Mouse (Mus musculus): Measurements from ENCODE around the gene Ccdc84. TPM values are rescaled to one million over a fixed set of nuclear protein-coding genes. Genes with fewer than 3 reads are reported as not detected.
"Not testable (repeated sequence)": the region's sequence is repeated elsewhere in the genome, so short reads cannot be mapped to it uniquely, and the experiment has no call there.

Ccdc84 gene
- polyA plus RNA-seq, 1 experiment from 2014 or later = 35.7 TPM

DNA sequence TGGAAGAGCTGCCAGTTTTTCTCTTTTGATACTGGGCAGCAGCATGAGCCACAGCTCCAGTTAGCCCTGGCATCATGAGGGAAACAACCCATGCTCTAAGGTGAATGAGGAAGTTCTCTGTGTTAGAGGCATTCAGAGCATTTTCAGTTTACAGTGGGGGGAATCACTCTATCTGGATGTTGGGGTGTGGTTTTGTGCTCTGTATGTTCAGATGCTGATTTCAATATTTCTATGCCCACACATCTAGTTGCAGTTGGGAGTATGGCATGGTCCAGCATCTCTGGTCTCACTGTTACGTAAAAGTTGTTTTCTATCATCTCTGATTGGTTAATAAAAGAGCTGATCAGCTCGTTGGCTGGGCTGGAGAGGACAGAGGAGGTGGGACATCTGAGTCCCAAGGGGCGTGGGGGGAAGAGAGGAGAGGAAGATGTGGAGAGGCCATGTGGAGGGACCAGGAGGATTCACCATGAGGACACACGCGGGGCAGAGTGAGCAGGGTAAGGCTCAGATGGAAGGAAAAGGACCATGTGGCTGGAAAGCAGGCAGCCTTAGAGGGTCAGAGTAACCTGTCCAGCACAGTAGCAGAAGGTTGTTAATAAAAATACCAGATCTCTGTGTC is 2.0 kb upstream of the Ccdc84 start:
- H3K4me1 ChIP-seq = peaks cover 8% of the 10 kb centered on the region
- no peak overlapping the region for H3K9ac ChIP-seq
- ATAC-seq (ENCODE audit: low FRiP score, low read depth) = no peak
- no peaks in the 10 kb centered on the region for H3K9me3 ChIP-seq
- H3K27ac ChIP-seq = no peak overlapping the region
- H3K4me3 ChIP-seq = no peak overlapping the region
- 86% methylated on average over 5 of the region's 5 CpGs for WGBS
- H3K27me3 ChIP-seq (replicated peaks) = no peaks in the 10 kb centered on the region
- H3K4me2 ChIP-seq (replicated peaks) = no peak overlapping the region
- H3K36me3 ChIP-seq = no peaks in the 10 kb centered on the region

DNA sequence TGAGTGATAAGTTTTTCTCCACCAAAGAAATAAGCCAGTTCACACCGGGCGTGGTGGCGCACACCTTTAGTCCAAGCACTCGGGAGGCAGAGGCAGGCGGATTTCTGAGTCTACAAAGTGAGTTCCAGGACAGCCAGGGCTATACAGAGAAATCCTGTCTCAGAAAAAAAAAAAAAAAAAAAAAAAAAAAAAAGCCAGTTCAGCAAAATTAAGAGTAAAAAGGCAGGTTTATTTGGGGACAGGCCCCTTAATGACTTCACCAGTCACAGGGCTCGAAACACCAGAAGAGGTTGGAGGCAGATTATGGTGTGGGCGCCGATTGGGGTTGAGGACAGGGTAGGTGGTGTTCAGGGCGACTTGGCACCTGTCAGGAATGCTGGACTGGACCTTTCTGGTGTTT is 1.4 kb upstream of the Ccdc84 start:
- H3K9ac ChIP-seq; H3K9me3 ChIP-seq; H3K27me3 ChIP-seq (replicated peaks); H3K36me3 ChIP-seq; H3K4me1 ChIP-seq; H3K4me2 ChIP-seq (replicated peaks); H3K27ac ChIP-seq; ATAC-seq (ENCODE audit: low FRiP score, low read depth); H3K4me3 ChIP-seq: not testable (repeated sequence)
- 93% methylated on average over 9 of the region's 9 CpGs for WGBS

DNA sequence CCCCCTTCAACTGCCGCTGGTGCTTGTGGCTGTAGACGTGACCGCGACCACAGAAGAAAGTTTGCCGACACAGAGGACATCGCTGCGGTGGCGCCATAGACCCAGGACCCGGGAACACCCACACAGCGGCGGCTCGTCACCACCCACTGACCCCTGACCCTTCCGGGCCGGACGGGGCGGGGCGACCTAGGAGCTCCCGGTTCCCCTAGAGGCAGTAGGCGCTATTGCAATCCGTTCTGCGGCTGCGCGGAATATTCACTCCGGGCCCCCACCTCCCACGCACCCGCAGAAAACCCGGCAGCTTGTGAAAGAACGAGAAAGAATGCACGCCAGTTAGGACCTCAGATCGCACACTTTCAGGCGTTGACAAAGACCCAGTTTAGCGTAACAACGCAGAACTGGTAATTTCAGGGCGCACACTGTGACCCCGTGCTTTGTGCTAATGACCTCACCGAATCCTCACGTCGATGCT is 441 bp downstream of the Ccdc84 start:
- Histone ChIP-seq H3K27me3 (replicated peaks) (no peaks in the 10 kb centered on the region), H3K36me3 (peaks cover 18% of the 10 kb centered on the region), H3K4me3 (peak overlapping the region; percentile 70), H3K9me3 (no peaks in the 10 kb centered on the region), H3K27ac (peak overlapping the region; percentile 37; the same call in 1 of the 2 replicates), H3K9ac (peak overlapping the region; percentile 77), H3K4me2 (replicated peaks) (peak overlapping the region; percentile 92), H3K4me1 (peaks cover 8% of the 10 kb centered on the region)
- ATAC-seq (ENCODE audit: low FRiP score, low read depth) = peak; percentile 90
- WGBS = under 1% methylated on average over 38 of the region's 38 CpGs

DNA sequence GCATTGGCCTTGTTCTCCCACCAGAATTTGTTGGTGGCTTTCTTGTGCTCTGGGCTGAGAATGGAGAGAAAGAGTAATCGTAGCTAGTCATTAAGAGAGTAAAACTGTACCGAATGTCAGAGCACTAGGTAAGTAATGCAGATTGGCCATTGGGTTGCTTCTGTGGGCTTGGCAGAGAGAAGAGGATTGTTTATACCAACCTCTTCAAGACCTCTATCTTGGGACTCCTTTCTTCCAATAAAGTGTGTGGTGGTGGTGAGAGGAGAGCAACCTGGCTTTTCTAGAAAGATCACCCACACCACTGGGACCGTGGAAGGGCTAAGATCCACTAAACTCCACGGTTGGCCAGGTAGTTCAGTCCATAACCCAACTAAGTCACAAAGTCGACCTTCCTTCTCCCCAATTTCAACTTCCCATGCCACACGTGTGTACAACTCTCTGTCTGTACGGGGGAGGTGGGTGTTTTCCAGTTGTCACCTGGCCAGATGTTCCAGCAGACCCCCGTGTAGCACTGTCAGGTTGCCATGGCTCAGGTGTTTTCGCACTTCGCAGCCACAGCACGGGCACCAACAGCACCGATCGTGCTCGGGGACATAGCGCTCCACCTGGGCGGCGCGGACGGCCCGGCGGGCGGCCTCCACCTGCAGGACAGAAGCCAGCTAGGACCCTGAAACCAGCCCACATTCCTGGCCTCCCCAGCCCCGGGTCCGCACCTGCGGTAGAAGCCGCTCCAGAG is 1.0 kb downstream of the Ccdc84 start:
- Histone ChIP-seq H3K4me3 (peak overlapping the region; percentile 70), H3K27me3 (replicated peaks) (no peaks in the 10 kb centered on the region), H3K9ac (peak overlapping the region; percentile 77), H3K4me2 (replicated peaks) (peak overlapping the region; percentile 92), H3K36me3 (peaks cover 24% of the 10 kb centered on the region), H3K4me1 (peaks cover 8% of the 10 kb centered on the region), H3K9me3 (no peaks in the 10 kb centered on the region), H3K27ac (no peak overlapping the region)
- peak; percentile 54 for ATAC-seq (ENCODE audit: low FRiP score, low read depth)
- 9% methylated on average over 26 of the region's 26 CpGs for WGBS

DNA sequence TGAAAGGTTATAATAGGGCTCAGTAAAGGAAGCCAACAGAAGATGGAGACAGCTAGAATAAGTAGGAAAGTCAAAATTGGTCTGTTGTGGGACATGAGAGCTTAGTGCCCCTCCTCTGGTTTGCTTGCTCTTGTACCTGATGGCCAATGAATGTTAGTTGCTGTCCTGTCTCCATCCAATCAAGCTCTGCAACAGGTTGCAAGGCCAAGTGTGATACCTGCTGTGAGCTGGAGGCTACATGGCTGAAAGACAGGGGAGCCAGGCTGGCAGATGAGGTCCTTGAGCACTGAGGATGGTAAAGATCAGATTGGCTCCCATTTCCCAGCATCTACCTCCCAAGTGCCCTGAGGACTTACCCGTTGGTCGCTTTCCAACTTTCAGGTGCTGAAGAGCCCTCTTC is 5.6 kb downstream of the Ccdc84 start:
- H3K27ac ChIP-seq = no peak overlapping the region
- H3K9me3 ChIP-seq = no peaks in the 10 kb centered on the region
- no peak overlapping the region for H3K4me2 ChIP-seq (replicated peaks)
- no peak for ATAC-seq (ENCODE audit: low FRiP score, low read depth)
- WGBS = 88% methylated on average over 2 of the region's 2 CpGs
- H3K4me1 ChIP-seq = peaks cover 16% of the 10 kb centered on the region
- no peak overlapping the region for H3K4me3 ChIP-seq
- peaks cover 58% of the 10 kb centered on the region for H3K36me3 ChIP-seq
- H3K9ac ChIP-seq = no peak overlapping the region
- no peaks in the 10 kb centered on the region for H3K27me3 ChIP-seq (replicated peaks)

DNA sequence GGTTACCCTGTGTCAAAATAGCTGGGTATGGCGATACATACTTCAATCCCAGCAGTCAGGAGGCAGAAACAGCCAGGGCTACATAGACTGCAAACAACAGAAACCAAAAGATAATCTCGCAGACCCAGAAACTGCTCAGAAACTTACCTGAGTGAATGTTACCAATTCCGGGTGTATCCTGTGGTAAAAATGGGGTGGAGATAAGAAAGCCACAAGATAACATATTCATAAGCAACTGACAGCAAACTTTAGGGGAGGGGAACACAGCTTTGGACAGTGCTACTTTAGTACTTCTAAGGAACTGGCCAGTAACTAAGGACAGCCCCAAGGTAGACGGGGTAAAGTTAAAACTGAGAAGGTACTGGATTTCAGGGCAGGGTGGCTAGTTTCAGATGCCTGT is 6.1 kb downstream of the Ccdc84 start:
- H3K27me3 ChIP-seq (replicated peaks) = no peaks in the 10 kb centered on the region
- no peaks in the 10 kb centered on the region for H3K9me3 ChIP-seq
- H3K4me3 ChIP-seq = no peak overlapping the region
- H3K9ac ChIP-seq = no peak overlapping the region
- 89% methylated on average over 4 of the region's 4 CpGs for WGBS
- H3K27ac ChIP-seq = no peak overlapping the region
- H3K4me2 ChIP-seq (replicated peaks) = no peak overlapping the region
- H3K4me1 ChIP-seq = peaks cover 12% of the 10 kb centered on the region
- no peak for ATAC-seq (ENCODE audit: low FRiP score, low read depth)
- H3K36me3 ChIP-seq = peaks cover 58% of the 10 kb centered on the region

DNA sequence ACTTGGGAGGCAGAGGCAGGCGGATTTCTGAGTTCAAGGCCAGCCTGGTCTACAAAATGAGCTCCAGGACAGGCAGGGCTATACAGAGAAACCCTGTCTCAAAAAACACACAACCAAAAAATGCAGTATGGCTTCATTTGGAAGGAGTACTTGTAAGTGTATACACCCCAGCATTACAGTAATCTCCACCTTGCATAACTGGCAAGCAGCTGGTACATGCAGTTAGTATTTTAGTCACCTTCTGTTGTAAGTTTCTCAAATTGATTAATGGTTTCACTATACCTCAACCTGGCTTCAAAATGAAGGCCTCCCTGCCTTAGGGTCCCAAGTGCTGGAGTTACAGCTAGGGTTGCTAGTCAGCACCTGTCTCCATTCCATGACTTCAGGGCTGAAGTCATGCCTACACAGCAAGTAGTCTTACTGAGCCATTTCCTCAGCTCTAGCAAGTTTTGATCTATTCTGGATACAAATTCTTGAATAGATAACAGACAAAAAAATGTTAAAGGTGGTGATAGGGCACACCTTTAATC is 6.7 kb downstream of the Ccdc84 start:
- ATAC-seq (ENCODE audit: low FRiP score, low read depth) = no peak
- H3K36me3 ChIP-seq = peaks cover 58% of the 10 kb centered on the region

DNA sequence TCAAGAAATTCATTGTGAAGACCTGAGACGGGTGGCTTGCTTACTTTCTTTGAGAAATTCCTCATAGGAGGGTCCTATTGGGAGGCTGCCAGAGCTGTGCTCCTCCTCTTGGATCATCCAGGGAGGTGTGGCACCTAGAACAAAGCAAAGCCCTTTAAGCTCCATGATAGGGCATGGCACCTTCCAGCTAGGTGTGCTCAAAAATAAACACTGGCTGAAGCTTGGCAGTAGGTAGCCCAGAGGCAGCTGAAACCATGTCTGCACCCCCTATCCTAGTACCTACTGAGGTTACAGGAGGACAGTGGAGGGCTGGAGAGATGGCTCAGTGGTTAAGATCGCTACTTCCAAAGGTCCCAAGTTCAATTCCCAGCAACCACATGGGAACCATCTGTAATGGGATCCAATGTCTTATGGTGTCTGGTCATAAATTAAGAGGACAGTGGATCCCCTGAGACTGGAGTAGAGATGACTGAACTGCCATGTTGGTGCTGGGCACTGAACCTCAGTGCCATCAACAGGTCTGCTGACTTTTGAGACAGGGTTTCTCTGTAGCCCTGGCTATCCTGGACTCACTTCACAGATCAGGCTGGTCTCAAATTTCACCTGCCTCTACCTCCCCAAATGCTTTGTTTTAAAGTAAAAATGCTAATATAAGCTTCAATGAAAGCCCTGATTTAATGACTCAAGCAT is 7.6 kb downstream of the Ccdc84 start:
- H3K4me2 ChIP-seq (replicated peaks) = no peak overlapping the region
- peaks cover 58% of the 10 kb centered on the region for H3K36me3 ChIP-seq
- WGBS = 87% methylated on average over 2 of the region's 2 CpGs
- no peak overlapping the region for H3K4me3 ChIP-seq
- no peaks in the 10 kb centered on the region for H3K27me3 ChIP-seq (replicated peaks)
- no peak overlapping the region for H3K27ac ChIP-seq
- no peak overlapping the region for H3K9ac ChIP-seq
- H3K4me1 ChIP-seq = peaks cover 11% of the 10 kb centered on the region
- H3K9me3 ChIP-seq = no peaks in the 10 kb centered on the region
- no peak for ATAC-seq (ENCODE audit: low FRiP score, low read depth)

More for the DNA sequence above, 6.7 kb downstream of the Ccdc84 start:
- 86% methylated on average over 1 of the region's 1 CpGs for WGBS
- no peak overlapping the region for H3K27ac ChIP-seq
- no peaks in the 10 kb centered on the region for H3K9me3 ChIP-seq
- H3K9ac ChIP-seq = no peak overlapping the region
- H3K4me3 ChIP-seq = no peak overlapping the region
- H3K4me1 ChIP-seq = peaks cover 8% of the 10 kb centered on the region
- H3K4me2 ChIP-seq (replicated peaks) = no peak overlapping the region
- H3K27me3 ChIP-seq (replicated peaks) = no peaks in the 10 kb centered on the region

DNA sequence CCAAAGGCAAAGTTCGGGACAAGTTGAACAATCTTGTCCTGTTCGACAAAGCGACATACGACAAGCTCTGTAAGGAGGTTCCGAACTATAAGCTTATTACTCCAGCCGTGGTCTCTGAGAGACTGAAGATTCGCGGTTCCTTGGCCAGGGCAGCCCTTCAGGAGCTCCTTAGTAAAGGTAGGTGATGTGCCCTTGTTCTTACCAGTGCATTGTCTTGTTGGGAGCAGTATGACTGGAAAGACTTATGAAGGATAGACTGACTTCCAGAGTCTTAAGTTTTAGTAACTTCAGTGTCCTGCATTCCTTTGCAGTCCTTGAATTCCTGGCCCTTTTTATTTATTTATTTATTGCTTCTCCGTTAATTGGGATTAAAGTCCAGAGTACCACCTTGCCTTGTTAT is 9.7 kb downstream of the Ccdc84 start:
- H3K4me2 ChIP-seq (replicated peaks) = peak overlapping the region; percentile 86
- H3K4me3 ChIP-seq = peak overlapping the region; percentile 72
- peaks cover 11% of the 10 kb centered on the region for H3K4me1 ChIP-seq
- H3K9ac ChIP-seq; H3K27me3 ChIP-seq (replicated peaks); H3K27ac ChIP-seq; ATAC-seq (ENCODE audit: low FRiP score, low read depth); H3K9me3 ChIP-seq: not testable (repeated sequence)
- H3K36me3 ChIP-seq = peaks cover 61% of the 10 kb centered on the region
- 83% methylated on average over 9 of the region's 9 CpGs for WGBS

DNA sequence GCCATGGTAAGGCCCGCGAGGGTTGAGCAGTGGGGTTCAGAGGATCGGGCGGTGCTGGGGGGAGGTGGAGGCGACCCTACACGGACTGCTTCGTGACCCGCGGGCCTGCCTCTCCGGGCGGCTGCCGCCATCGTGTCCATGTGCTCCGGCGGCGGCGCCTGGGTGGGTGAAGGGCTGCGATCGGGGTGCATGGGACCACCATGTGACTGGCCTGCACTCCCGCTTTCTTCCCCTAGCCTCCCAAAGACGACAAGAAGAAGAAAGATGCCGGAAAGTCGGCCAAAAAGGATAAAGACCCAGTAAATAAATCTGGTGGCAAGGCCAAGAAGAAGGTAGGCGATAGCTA is 10.6 kb downstream of the Ccdc84 start:
- H3K4me2 ChIP-seq (replicated peaks) = peak overlapping the region; percentile 86
- H3K9me3 ChIP-seq = no peaks in the 10 kb centered on the region
- ATAC-seq (ENCODE audit: low FRiP score, low read depth) = no peak; the same call in 1 of the 2 replicates
- peaks cover 62% of the 10 kb centered on the region for H3K36me3 ChIP-seq
- no peaks in the 10 kb centered on the region for H3K27me3 ChIP-seq (replicated peaks)
- H3K4me1 ChIP-seq = peaks cover 11% of the 10 kb centered on the region
- H3K4me3 ChIP-seq = peak overlapping the region; percentile 72
- H3K27ac ChIP-seq = peak overlapping the region; percentile 86; the same call in 1 of the 2 replicates
- H3K9ac ChIP-seq = peak overlapping the region; percentile 73
- WGBS = under 1% methylated on average over 24 of the region's 24 CpGs

DNA sequence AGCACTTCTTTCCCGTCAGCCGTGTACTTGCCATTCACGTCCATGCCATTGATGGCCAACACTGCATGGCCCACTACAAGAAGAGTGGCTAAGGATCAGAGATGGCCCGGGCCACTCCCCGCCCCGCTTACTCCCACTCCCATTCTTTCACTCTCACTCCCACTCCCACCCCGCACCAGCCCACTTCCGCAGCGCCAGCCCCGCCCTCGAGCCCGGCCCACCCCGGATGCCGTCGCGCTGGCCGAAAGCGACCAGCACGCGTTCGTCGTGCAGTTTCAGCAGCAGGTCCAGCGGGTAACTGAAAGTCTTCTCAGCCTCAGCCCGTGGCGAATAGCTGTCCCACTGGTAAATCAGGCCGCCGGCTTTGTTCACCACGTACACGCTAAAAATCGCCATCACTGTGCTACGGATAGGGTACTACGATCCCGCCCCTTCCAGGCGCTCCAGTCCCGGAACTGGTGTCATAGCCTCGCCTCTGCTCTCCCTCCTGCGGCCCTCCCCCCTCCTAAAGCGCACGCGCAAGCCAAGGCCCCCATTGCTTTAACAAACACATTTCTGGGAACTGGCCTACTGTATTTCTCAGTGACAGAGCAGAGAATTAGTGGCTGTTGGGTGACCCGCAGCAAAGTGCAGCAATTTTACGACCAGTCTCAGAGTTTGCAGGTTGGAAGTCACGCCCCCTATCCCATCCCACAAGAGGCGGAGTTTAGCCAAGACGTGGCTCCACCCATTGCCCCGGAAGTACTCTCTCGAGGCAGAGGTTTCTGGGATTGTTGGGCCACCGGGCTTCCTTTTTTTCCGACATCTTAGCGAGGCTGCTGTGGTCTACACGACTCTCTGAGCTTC is 11.2 kb downstream of the Ccdc84 start, which contains the start of the genes Rps25 and Trappc4:
Rps25 (plus strand) TSS at position 234 of the 846 bp plus-strand sequence.
Trappc4 (minus strand) TSS at position 695 of the 846 bp plus-strand sequence.
- Histone ChIP-seq H3K9me3 (no peaks in the 10 kb centered on the region), H3K4me3 (peak within 1 kb of the TSS; percentile 72), H3K4me2 (replicated peaks) (peak within 1 kb of the TSS; percentile 86), H3K9ac (peak within 1 kb of the TSS; percentile 73), H3K27me3 (replicated peaks) (no peaks in the 10 kb centered on the region), H3K27ac (peak within 1 kb of the TSS; percentile 86), H3K36me3 (peaks cover 63% of the 10 kb centered on the region), H3K4me1 (peaks cover 11% of the 10 kb centered on the region)
- ATAC-seq (ENCODE audit: low FRiP score, low read depth) = peak; percentile 95
- WGBS = under 1% methylated on average over 51 of the region's 51 CpGs

Measured in neural tube, embryonic 12.5 days (tissue).